Mouse (Mus musculus) layer of hippocampus, postnatal 14 days (tissue): ENCODE measurements around the gene Mpp4. TPM values are rescaled to one million over a fixed set of nuclear protein-coding genes. Genes with fewer than 3 reads are reported as not detected.

Experiments
- DNase-seq, 2 experiments: peaks; one replicate each; pipeline ENCODE4 v3.0.0; 2021 to 2022; ENCODE audit warnings: low spot score in 2 of 2, mixed read lengths in 1 of 2
- total RNA-seq, 2 experiments: library from RNA; stranded (reverse); gene quantifications; 2 replicates each; pipeline ENCODE4 v1.2.3; 2021

Mpp4 gene
- total RNA-seq, 2 experiments from 2014 or later, result 1.1 to 1.4 TPM

- no peak for DNase-seq
These were observed 4.7 kb upstream of the Mpp4 start for GRCm38 (mm10) chr1:59167654-59168425.

GRCm38 (mm10) chr1:59166232-59166905, 3.2 kb upstream of the Mpp4 start:
- no peak for DNase-seq

GRCm38 (mm10) chr1:59163918-59164317, 729 bp upstream of the Mpp4 start:
- no peak for DNase-seq

GRCm38 (mm10) chr1:59162309-59163024, 722 bp downstream of the Mpp4 start:
- DNase-seq, result no peak

- DNase-seq, result no peak
These were observed 1.8 kb downstream of the Mpp4 start for GRCm38 (mm10) chr1:59161396-59161795.

- DNase-seq, result no peak
These were observed 2.3 kb downstream of the Mpp4 start for GRCm38 (mm10) chr1:59160871-59161270.

- no peak for DNase-seq
These were observed 4.1 kb downstream of the Mpp4 start for GRCm38 (mm10) chr1:59159136-59159535.

- DNase-seq, result no peak
These were observed 4.7 kb downstream of the Mpp4 start for GRCm38 (mm10) chr1:59158498-59158897.

GRCm38 (mm10) chr1:59157846-59158245, 5.3 kb downstream of the Mpp4 start:
- DNase-seq, result no peak

GRCm38 (mm10) chr1:59152346-59152745, 10.8 kb downstream of the Mpp4 start:
- DNase-seq, result no peak

- DNase-seq, result no peak
These were observed 12.6 kb downstream of the Mpp4 start for GRCm38 (mm10) chr1:59150542-59150941.

- DNase-seq, result no peak
These were observed 18.6 kb downstream of the Mpp4 start for GRCm38 (mm10) chr1:59144543-59144942.

- DNase-seq, result peak in 1 of 2 experiments; percentile 42
These were observed 20.4 kb downstream of the Mpp4 start for GRCm38 (mm10) chr1:59142809-59143208.

GRCm38 (mm10) chr1:59134419-59134818, 28.8 kb downstream of the Mpp4 start:
- no peak for DNase-seq

GRCm38 (mm10) chr1:59128879-59129278, 34.3 kb downstream of the Mpp4 start:
- DNase-seq, result no peak

GRCm38 (mm10) chr1:59125558-59125957, 37.6 kb downstream of the Mpp4 start:
- no peak for DNase-seq

GRCm38 (mm10) chr1:59119720-59120457, 43.3 kb downstream of the Mpp4 start, which contains the start of gene Tmem237:
Gene Tmem237 (minus strand): TSS chr1:59120408.
- DNase-seq, result peak; percentile 92 to 94

GRCm38 (mm10) chr1:59110524-59110923, 52.7 kb downstream of the Mpp4 start:
- no peak for DNase-seq

GRCm38 (mm10) chr1:59102071-59102470, 61.1 kb downstream of the Mpp4 start:
- DNase-seq, result no peak

GRCm38 (mm10) chr1:59101020-59101419, 62.2 kb downstream of the Mpp4 start:
- no peak for DNase-seq

GRCm38 (mm10) chr1:59094705-59095104, 68.5 kb downstream of the Mpp4 start, which contains the start of gene C2cd6:
Gene C2cd6 (minus strand): TSS chr1:59094900.
- DNase-seq, result no peak
